Mouse (Mus musculus): ENCODE results near the gene Dnmbp. TPM values are rescaled to one million over a fixed set of nuclear protein-coding genes. Genes with fewer than 3 reads are reported as not detected.

Dnmbp gene
- polyA plus RNA-seq, 1 experiment from 2014 or later, result 4.8 TPM

GRCm38 (mm10) chr19:43803866-43804265 lies 136.1 kb downstream of the Dnmbp start:
- Histone ChIP-seq H3K4me1 (ENCODE audit: insufficient read depth) (no peaks in the 10 kb centered on the region), H3K4me2 (ENCODE audit: low read depth, low read length) (no peak overlapping the region), H3K27me3 (ENCODE audit: insufficient read depth, low read length) (no peaks in the 10 kb centered on the region), H3K9me3 (ENCODE audit: low read length) (no peaks in the 10 kb centered on the region), H3K9ac (replicated peaks) (no peak overlapping the region), H3K27ac (ENCODE audit: low read depth) (no peak overlapping the region; the same call in 1 of the 2 replicates), H3K36me3 (replicated peaks; ENCODE audit: insufficient read depth, low read length) (peaks cover 13% of the 10 kb centered on the region), H3K4me3 (ENCODE audit: low read depth, low read length) (no peak overlapping the region)
- ATAC-seq (no peak), DNase-seq (no peak)
- WGBS (ENCODE audit: insufficient replicate concordance), result 84% methylated on average over 10 of the region's 10 CpGs
- TF ChIP-seq CTCF (IDR thresholded peaks at IDR 0.05; ENCODE audit: low read depth) (no peak), EP300 (IDR thresholded peaks at IDR 0.05; ENCODE audit: low read depth) (no peak)

- Histone ChIP-seq H3K27ac (ENCODE audit: low read depth) (no peak overlapping the region), H3K36me3 (replicated peaks; ENCODE audit: insufficient read depth, low read length) (peaks cover 13% of the 10 kb centered on the region), H3K4me3 (ENCODE audit: low read depth, low read length) (no peak overlapping the region), H3K4me1 (ENCODE audit: insufficient read depth) (peaks cover 8% of the 10 kb centered on the region; the same call in 1 of the 2 replicates), H3K4me2 (ENCODE audit: low read depth, low read length) (no peak overlapping the region), H3K9ac (replicated peaks) (no peak overlapping the region), H3K27me3 (ENCODE audit: insufficient read depth, low read length) (no peaks in the 10 kb centered on the region), H3K9me3 (ENCODE audit: low read length) (no peaks in the 10 kb centered on the region)
- WGBS (ENCODE audit: insufficient replicate concordance), result 36% methylated on average over 9 of the region's 9 CpGs
- no peak for TF ChIP-seq EP300 (IDR thresholded peaks at IDR 0.05; ENCODE audit: low read depth)
- no peak for TF ChIP-seq CTCF (IDR thresholded peaks at IDR 0.05; ENCODE audit: low read depth)
- DNase-seq, result no peak
- no peak for ATAC-seq
Measured at GRCm38 (mm10) chr19:43801427-43802051, 138.5 kb downstream of the Dnmbp start.

DNA sequence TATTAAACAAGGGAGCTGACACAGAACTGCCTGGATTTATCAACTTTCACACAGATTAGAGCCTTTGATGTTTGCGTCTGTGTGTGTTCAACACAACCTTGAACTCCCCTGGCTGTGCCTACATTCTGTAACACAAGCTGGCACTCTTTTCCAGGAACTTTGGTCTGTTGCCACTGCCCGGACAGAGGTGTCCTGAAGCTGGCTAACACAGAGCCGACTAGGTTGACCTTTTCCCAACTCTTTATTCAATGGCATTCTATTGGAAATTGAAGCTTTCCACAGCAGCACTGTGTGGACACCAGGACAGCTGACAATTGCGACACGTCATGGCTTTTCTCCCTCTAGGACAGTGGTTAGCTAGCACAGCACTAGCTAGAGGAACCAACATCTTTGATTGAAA lies 142.8 kb downstream of the Dnmbp start:
- Histone ChIP-seq H3K4me1 (ENCODE audit: insufficient read depth) (peaks cover 8% of the 10 kb centered on the region; the same call in 1 of the 2 replicates), H3K27me3 (ENCODE audit: insufficient read depth, low read length) (no peaks in the 10 kb centered on the region), H3K4me2 (ENCODE audit: low read depth, low read length) (no peak overlapping the region), H3K36me3 (replicated peaks; ENCODE audit: insufficient read depth, low read length) (0 out of 2 replicates have a peak, but pooled peaks cover 6% of the 10 kb centered on the region), H3K9ac (replicated peaks) (no peak overlapping the region), H3K4me3 (ENCODE audit: low read depth, low read length) (no peak overlapping the region), H3K9me3 (ENCODE audit: low read length) (no peaks in the 10 kb centered on the region), H3K27ac (ENCODE audit: low read depth) (peak overlapping the region; percentile 84)
- 40% methylated on average over 5 of the region's 5 CpGs for WGBS (ENCODE audit: insufficient replicate concordance)
- ATAC-seq (peak; percentile 86), DNase-seq (peak; percentile 69)
- no peak for TF ChIP-seq CTCF (IDR thresholded peaks at IDR 0.05; ENCODE audit: low read depth)
- TF ChIP-seq EP300 (IDR thresholded peaks at IDR 0.05; ENCODE audit: low read depth), result peak; percentile 87

Other genes starting within 250 kb of the Dnmbp start
- gene Cutc, start 187.2 kb downstream of the Dnmbp start, polyA plus RNA-seq (2015; fragmentation: Nextera tagmentation; extraction: Ambion mirVana), result 17.1 and 17.6 TPM in 2 replicates
- gene Cox15, start 187.2 kb downstream of the Dnmbp start, polyA plus RNA-seq (2015; fragmentation: Nextera tagmentation; extraction: Ambion mirVana), result 3.4 and 3.5 TPM in 2 replicates
- 37.7 and 38.3 TPM in 2 replicates for gene Abcc2, start 158.0 kb downstream of the Dnmbp start, polyA plus RNA-seq (2015; fragmentation: Nextera tagmentation; extraction: Ambion mirVana)
- 110 and 118 TPM in 2 replicates for gene Cpn1, start 46.4 kb upstream of the Dnmbp start, polyA plus RNA-seq (2015; fragmentation: Nextera tagmentation; extraction: Ambion mirVana)
- gene Cyp2c23, start 89.0 kb upstream of the Dnmbp start, polyA plus RNA-seq (2015; fragmentation: Nextera tagmentation; extraction: Ambion mirVana), result 75.8 and 85.1 TPM in 2 replicates
- 13.8 and 14.1 TPM in 2 replicates for gene Erlin1, start 129.6 kb upstream of the Dnmbp start, polyA plus RNA-seq (2015; fragmentation: Nextera tagmentation; extraction: Ambion mirVana)
- 27.7 and 29.6 TPM in 2 replicates for gene Chuk, start 167.3 kb upstream of the Dnmbp start, polyA plus RNA-seq (2015; fragmentation: Nextera tagmentation; extraction: Ambion mirVana)
- 12.3 and 12.6 TPM in 2 replicates for gene Cwf19l1, start 195.7 kb upstream of the Dnmbp start, polyA plus RNA-seq (2015; fragmentation: Nextera tagmentation; extraction: Ambion mirVana)
- gene Bloc1s2, start 206.3 kb upstream of the Dnmbp start, polyA plus RNA-seq (2015; fragmentation: Nextera tagmentation; extraction: Ambion mirVana), result 31.6 and 33.2 TPM in 2 replicates

All from liver, postnatal 0 days (tissue).